Mouse (Mus musculus) macrophage (primary cell): ENCODE results near the gene Nsf. TPM values are rescaled to one million over a fixed set of nuclear protein-coding genes. Genes with fewer than 3 reads are reported as not detected.
"Not testable (repeated sequence)": the region's sequence is repeated elsewhere in the genome, so short reads cannot be mapped to it uniquely, and the experiment has no call there.

Source experiments
- H3K27ac ChIP-seq: fragments of 350-480 bp; formaldehyde crosslinking; 2 replicates; pipeline ENCODE4 v1.9.0; 2021
- H3K36me3 ChIP-seq: fragments of 350-480 bp; formaldehyde crosslinking; 2 replicates; pipeline ENCODE4 v1.9.0; 2021; ENCODE audit errors: inconsistent target
- H3K4me3 ChIP-seq: fragments of 350-480 bp; formaldehyde crosslinking; 2 replicates; pipeline ENCODE4 v1.9.0; 2021; ENCODE audit errors: inconsistent target
- H3K79me2 ChIP-seq: fragments of 350-480 bp; formaldehyde crosslinking; 2 replicates; pipeline ENCODE4 v1.9.0; 2021; ENCODE audit errors: inconsistent target
- WGBS: methylation state at CpG from one replicate; pipeline ENCODE4 v1.1.7; 2026; ENCODE audit warnings: inconsistent platforms; ENCODE audit not compliant: missing documents; 5-methylcytosine and 5-hydroxymethylcytosine counted together
- polyA plus RNA-seq: library from polyadenylated mRNA; stranded (reverse); fragments of 250-400 nt; gene quantifications from 3 replicates; pipeline ENCODE4 v1.2.4, GENCODE M21; 2018; ENCODE audit warnings: inconsistent platforms

The Nsf gene
- polyA plus RNA-seq, 1 experiment from 2014 or later = 88.9 TPM

DNA sequence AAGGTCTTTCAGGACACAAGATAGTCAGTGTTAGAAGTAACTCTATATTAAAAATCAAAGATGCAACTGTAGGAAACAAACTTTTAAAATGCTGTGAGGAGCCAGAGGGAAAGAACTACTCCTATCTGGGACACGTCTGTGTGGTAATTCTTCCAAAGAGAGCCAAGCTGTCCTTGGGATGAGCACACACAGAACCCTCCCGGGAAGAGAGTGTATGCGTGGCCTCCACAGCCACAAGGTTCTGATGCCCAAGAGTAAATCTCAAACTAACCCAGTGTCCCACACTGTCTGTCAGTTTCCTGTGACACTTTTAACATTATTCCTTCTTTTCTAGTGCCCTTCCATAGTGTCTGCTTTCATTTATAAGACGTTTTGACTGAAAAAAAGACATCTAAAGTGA, 57.8 kb downstream of the Nsf start:
- Histone ChIP-seq H3K4me3 (no peak overlapping the region), H3K27ac (no peak overlapping the region), H3K36me3 (peaks cover 48% of the 10 kb centered on the region; the same call in 1 of the 2 replicates), H3K79me2 (no peaks in the 10 kb centered on the region)
- 100% methylated on average over 4 of the region's 4 CpGs for WGBS

DNA sequence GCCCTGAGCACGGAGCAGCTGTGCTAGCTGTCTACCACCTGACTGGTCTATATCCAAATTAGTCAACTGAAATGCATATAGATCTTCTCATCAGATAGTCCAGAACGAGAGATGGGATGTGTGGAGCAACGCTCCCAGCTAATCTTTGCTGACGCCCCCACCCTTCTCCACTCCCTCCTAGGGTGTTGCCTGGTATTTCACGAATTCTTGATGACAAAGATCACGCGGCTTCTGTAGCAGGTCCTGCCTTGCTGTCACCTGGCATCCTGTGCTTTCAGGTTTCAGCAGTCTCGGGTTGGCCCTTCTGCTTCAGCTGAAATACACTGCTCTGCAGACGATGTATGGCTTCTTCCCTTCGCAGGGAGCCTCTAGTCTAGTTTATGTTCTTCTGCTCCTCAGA, 61.0 kb downstream of the Nsf start:
- no peak overlapping the region for H3K4me3 ChIP-seq

DNA sequence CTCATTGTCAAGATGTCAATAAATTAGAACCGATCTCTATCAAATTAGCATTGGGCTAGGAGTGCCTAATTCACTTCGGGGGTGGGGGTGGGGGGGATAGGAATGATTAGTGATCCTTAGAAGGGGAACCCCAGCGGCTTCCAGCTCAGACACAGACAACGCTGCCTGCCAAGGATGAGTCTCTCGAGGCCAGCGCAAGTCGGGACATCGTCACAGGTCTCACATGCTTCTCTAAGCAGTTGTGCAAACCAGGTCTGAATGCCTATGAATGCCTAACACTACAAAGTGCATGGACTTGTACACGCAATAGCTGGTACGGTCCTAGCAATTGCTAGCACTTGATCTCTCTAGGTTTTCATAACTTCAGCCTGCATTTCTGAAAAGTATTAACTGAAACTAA, 62.1 kb downstream of the Nsf start:
- H3K27ac ChIP-seq = no peak overlapping the region
- H3K36me3 ChIP-seq = peaks cover 26% of the 10 kb centered on the region; the same call in 1 of the 2 replicates
- no peaks in the 10 kb centered on the region for H3K79me2 ChIP-seq
- no peak overlapping the region for H3K4me3 ChIP-seq
- 93% methylated on average over 10 of the region's 10 CpGs for WGBS

More for the DNA sequence above, 61.0 kb downstream of the Nsf start:
- WGBS = 93% methylated on average over 10 of the region's 10 CpGs
- Histone ChIP-seq H3K27ac (no peak overlapping the region), H3K36me3 (peaks cover 33% of the 10 kb centered on the region; the same call in 1 of the 2 replicates), H3K79me2 (no peaks in the 10 kb centered on the region)

DNA sequence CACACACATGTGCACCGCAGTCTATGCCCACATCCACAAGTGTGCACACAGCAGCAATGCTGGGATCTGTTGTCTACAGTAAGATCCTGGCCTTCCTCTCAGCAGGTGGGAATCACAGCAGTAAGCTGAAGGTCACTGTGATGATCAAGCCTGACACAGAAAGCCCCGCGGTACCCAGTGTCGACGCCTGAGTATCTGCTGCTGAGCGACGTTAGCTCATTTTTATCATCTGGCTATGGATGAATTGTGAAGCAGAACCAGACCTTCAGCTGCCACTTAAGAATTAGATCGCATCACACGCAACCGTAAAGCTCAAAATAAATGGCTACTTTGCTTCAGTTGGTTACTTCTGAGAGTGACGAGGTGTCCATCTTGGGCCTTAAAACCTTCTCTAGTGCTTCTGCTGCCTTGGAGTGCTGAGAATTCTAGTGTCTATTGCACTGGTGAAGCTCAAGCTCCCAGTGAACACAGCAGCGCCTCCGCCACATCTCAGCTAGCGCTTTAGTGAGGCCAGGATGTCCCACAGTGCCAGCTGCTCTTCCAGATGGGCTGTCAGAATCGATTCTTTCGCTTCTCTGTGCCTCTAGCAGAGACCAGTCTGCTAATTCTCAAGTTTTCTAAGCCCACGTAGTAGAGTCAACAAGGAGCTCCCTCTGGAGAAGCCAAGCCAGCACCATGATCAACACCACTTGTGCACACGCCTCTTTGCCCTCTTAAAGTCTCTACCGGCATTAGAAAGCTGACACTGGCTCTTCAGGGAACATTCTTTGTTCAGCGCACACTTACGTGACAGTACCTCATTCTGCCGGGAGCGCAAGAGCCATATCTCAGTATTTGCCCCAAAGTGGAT, 63.3 kb downstream of the Nsf start:
- Histone ChIP-seq H3K4me3 (no peak overlapping the region), H3K79me2 (no peaks in the 10 kb centered on the region), H3K36me3 (peaks cover 25% of the 10 kb centered on the region; the same call in 1 of the 2 replicates), H3K27ac (no peak overlapping the region)
- 93% methylated on average over 20 of the region's 23 CpGs for WGBS

DNA sequence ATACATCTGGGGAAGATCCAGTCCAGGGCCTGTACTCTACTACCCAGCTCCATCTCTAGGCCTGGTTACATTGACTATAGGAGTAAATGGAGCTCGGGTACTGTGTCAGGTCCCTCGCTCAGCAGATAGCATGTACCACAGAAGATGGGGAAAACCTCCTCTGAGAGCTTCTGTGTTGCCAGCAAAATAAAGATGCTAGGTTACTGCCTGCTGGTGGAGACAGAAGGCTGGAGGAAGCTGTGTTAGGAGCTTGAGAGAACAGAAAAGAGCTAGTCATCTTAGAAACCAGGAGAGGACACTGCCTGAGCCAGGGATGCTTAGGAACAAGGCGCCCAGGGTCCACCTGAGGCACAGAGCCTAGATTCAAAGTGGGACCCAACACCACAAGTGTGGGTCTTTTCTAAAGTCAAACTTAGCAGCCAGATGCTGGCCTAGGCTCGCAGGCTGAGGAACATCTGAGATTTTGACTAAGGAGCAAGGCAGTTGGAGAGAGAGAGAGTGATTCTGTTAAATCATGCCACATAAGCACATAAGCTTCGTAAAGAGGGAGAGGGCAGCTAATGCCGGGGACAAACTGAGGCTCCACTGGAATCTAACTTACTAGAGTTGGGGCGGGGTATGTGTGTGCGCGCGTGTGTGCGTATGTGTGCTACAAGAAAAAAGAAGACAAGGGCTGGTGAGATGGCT, 66.0 kb downstream of the Nsf start:
- no peak overlapping the region for H3K4me3 ChIP-seq
- no peak overlapping the region for H3K27ac ChIP-seq
- 98% methylated on average over 6 of the region's 11 CpGs for WGBS
- no peaks in the 10 kb centered on the region for H3K79me2 ChIP-seq
- peaks cover 29% of the 10 kb centered on the region for H3K36me3 ChIP-seq

DNA sequence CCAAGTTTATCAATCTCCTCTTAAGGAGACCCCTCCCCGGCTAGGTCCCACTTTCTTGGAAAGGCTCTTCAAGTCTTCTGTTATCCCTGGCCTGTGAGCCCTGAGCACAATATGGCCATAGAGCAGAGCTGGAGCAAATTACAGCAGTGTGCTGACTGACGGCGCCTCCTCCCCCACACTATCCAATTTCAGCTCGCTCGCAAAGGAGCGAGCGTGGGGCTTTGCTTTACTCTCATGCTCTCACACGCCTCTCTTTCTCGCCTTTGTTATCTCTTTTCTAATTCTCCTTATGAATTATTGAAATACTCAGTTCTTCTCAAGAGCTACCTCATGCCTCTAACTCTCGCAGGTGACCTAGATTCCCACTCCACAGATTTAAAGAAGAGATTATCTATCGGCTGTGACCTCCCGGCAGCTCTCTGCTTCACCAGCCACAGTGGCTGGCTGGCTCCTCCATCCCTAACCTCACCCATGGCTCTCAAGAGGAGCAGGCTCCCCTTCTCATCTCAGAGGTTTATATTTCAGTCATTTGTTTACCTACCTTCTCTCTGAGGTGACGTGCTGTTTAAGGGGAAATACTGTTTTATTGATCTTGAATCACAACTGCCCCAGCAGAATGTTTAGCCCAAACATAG, 69.0 kb downstream of the Nsf start:
- Histone ChIP-seq H3K4me3 (no peak overlapping the region), H3K79me2 (no peaks in the 10 kb centered on the region), H3K27ac (no peak overlapping the region), H3K36me3 (peaks cover 48% of the 10 kb centered on the region)
- WGBS = 96% methylated on average over 13 of the region's 13 CpGs

DNA sequence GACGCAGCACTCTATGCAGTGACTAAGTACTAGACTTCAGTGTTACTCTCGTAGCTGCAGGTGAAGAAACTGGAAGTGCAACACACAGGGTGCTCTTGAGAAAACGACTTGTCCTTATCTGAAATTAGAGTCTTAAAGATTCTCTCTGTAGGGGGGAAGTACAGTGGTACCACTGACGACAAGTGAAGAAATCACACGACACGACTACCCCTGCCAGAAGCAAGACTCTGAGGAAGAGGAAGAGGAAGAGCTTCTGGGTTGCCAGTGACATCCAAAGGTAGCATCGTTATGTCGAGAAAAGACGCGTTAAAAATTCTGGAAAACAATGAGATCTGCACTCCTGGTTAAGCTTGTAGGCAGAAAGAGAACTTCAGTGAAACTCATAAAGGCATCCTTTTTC, 70.1 kb downstream of the Nsf start:
- Histone ChIP-seq H3K79me2 (no peaks in the 10 kb centered on the region), H3K27ac (no peak overlapping the region), H3K36me3 (peaks cover 50% of the 10 kb centered on the region), H3K4me3 (no peak overlapping the region)
- 83% methylated on average over 10 of the region's 10 CpGs for whole genome bisulfite sequencing

DNA sequence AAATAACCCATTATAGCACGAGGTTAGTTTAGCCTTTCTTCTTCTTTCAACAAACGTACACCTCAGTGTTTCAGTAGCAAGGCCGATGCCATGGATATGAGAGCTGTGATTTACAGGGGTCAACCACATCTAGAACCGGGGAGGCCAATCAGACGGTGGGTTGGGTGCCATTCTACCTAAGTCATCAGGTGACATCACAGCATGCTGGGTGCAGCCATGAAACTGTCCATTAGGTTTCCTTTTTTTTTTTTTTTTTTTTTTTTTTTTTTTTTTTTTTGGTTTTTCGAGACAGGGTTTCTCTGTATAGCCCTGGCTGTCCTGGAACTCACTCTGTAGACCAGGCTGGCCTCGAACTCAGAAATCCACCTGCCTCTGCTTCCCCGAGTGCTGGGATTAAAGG, 74.4 kb downstream of the Nsf start:
- H3K79me2 ChIP-seq, H3K4me3 ChIP-seq, H3K27ac ChIP-seq: not testable (repeated sequence)
- peaks cover 67% of the 10 kb centered on the region for H3K36me3 ChIP-seq
- WGBS = 95% methylated on average over 5 of the region's 8 CpGs

DNA sequence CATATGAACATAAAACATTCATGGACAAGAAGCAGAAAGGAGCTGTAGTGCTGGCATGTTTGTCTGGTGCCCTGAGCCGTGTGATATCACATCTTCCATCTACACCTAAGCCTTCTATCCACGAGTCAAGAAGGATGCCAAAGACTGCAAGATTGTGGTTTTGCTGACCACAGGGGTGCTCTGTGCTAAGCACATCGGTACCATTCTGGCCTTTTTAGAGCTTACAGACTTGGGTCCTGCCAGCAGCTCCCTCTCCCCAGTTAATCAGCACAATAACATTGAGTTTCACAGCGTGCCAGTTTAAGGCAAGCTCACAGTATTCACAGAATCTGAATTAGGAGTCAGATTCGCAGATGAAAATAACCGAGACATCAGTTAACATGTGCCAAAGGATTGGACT, 75.4 kb downstream of the Nsf start:
- H3K27ac ChIP-seq = no peak overlapping the region
- H3K79me2 ChIP-seq = no peaks in the 10 kb centered on the region
- WGBS = 63% methylated on average over 6 of the region's 6 CpGs
- H3K4me3 ChIP-seq = no peak overlapping the region
- peaks cover 57% of the 10 kb centered on the region for H3K36me3 ChIP-seq

DNA sequence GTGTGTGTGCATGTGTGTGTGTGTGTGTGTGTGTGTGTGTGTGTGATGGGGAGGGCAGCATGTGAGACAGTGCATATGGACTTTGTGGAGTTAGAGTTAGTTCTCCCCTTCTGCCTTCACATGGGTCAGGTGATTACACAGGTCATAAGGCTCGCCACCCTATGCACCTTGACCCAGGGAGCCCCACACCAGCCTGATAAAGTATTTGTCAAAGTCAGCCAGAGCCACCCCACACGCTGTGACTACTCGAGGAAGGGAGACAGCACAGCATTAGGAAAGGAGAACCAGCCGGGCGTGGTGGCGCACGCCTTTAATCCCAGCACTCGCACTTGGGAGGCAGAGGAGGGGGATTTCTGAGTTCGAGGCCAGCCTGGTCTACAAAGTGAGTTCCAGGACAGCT, 83.5 kb downstream of the Nsf start:
- Histone ChIP-seq H3K79me2 (no peaks in the 10 kb centered on the region), H3K27ac (no peak overlapping the region), H3K36me3 (peaks cover 55% of the 10 kb centered on the region; the same call in 1 of the 2 replicates), H3K4me3 (no peak overlapping the region)
- 91% methylated on average over 9 of the region's 9 CpGs for WGBS

DNA sequence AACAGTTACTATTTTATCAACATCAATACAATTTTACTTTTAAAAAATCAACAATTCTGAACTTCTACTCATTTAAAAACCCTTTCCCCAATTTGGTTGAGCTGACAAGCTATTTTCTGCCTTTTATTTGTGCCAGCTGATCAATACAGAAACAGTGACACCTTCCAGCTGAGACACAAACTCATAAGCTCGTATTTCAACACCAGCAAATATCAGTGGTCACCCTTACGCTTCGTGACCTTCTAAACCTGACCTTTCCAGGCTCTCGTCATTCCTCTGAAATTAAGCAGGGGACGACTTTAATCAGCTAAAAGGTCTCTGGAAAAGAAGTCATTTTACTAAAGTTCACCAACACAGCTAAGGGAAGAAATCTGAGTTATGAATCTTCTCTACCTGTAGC, 86.2 kb downstream of the Nsf start:
- no peaks in the 10 kb centered on the region for H3K79me2 ChIP-seq
- H3K27ac ChIP-seq = no peak overlapping the region
- 94% methylated on average over 5 of the region's 5 CpGs for WGBS
- no peak overlapping the region for H3K4me3 ChIP-seq
- peaks cover 41% of the 10 kb centered on the region; the same call in 1 of the 2 replicates for H3K36me3 ChIP-seq

DNA sequence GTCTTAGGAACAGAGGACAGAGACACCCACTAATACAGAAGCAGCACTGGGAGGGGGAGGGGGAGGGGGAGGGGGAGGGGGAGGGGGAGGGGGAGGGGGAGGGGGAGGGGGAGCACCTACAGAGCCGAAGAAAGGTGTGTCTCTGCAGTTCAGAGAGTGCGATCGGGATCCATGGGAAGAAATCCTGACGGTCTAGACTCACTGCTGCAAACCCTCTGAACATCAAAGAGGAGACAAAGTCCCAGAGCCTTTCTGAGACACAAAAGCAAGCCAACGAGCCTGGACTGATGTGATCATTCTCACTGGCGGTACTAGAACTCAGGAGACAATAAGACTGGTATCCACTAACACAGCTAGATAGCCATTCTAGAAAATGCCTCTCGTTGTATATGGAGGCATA, 88.5 kb downstream of the Nsf start:
- Histone ChIP-seq H3K79me2 (no peaks in the 10 kb centered on the region), H3K36me3 (peaks cover 40% of the 10 kb centered on the region; the same call in 1 of the 2 replicates), H3K4me3 (no peak overlapping the region), H3K27ac (no peak overlapping the region)
- 97% methylated on average over 6 of the region's 7 CpGs for WGBS

DNA sequence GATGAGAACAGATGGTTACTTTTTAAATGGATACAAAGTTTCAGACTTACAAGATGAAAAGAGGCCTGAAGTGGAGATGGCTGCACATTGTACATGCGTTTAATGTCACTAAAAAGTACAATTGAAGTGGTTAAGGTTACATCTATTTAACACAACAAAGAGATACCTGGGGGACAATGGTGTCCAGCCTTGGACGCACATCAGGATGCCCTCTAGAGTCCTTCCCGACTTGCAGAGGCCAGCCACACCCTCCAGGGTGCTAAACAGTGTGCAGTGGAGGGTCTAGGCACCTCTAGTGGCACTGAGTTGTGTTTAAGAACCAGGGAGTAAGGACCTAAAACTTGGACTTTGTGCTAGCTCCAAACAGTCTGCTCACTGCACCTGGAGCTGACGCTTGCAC, 89.4 kb downstream of the Nsf start:
- Histone ChIP-seq H3K27ac (no peak overlapping the region), H3K36me3 (peaks cover 43% of the 10 kb centered on the region; the same call in 1 of the 2 replicates), H3K79me2 (no peaks in the 10 kb centered on the region), H3K4me3 (no peak overlapping the region)
- 98% methylated on average over 4 of the region's 4 CpGs for WGBS

DNA sequence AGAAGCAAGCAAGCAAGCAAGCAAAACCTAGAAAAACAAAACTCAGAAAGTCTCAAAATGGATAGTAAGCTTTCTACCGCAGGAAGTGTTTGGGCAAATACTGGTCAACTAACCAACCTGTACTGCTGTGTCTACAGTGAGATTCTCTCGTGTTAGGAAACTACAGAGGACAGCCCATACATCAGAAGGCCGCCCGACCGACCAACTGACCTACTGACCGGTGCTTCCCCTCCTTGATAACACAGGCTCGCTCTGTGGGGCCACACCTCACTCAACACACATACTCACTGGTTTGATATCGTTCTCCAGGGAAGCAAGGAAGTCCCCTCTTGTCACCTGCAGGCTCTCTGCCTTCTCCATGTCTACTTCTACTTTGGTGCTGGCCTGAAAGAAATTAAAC, 90.9 kb downstream of the Nsf start:
- Histone ChIP-seq H3K36me3 (peaks cover 43% of the 10 kb centered on the region), H3K27ac (no peak overlapping the region), H3K79me2 (no peaks in the 10 kb centered on the region), H3K4me3 (no peak overlapping the region)
- WGBS = 93% methylated on average over 8 of the region's 8 CpGs
